Mouse (Mus musculus) limb, embryonic 12.5 days (tissue): ENCODE data around the gene Tecpr2. TPM values are rescaled to one million over a fixed set of nuclear protein-coding genes. Genes with fewer than 3 reads are reported as not detected.

Experiments used
- ATAC-seq: fragments of 200-750 bp; cut with Nextera tagmentation; 2 replicates; pipeline ENCODE4 v1.8.0; 2017; ENCODE audit warnings: low read depth, moderate TSS enrichment; ENCODE audit not compliant: insufficient number of reproducible peaks, insufficient read depth, low FRiP score, low TSS enrichment
- H3K27ac ChIP-seq: fragments of 300-500 bp; sonication (generic); 2 replicates; pipeline ENCODE4 v1.5.1; 2016; ENCODE audit warnings: mild to moderate bottlenecking, moderate library complexity
- H3K27me3 ChIP-seq: fragments of 300-500 bp; sonication (generic); 2 replicates; pipeline ENCODE4 v1.6.1; 2016; ENCODE audit warnings: mild to moderate bottlenecking, moderate library complexity
- H3K36me3 ChIP-seq: fragments of 300-500 bp; sonication (generic); 2 replicates; pipeline ENCODE4 v1.6.1; 2016; ENCODE audit warnings: mild to moderate bottlenecking, moderate library complexity
- H3K4me1 ChIP-seq: fragments of 300-500 bp; sonication (generic); replicated peaks from 2 replicates; pipeline ENCODE4 v1.6.1; 2016
- H3K4me2 ChIP-seq: fragments of 300-500 bp; sonication (generic); 2 replicates; pipeline ENCODE4 v1.6.1; 2016; ENCODE audit warnings: mild to moderate bottlenecking, moderate library complexity
- H3K4me3 ChIP-seq: fragments of 300-500 bp; sonication (generic); replicated peaks from 2 replicates; pipeline ENCODE4 v1.5.1; 2016; ENCODE audit warnings: mild to moderate bottlenecking
- H3K9ac ChIP-seq: fragments of 300-500 bp; sonication (generic); replicated peaks from 2 replicates; pipeline ENCODE4 v1.6.1; 2016; ENCODE audit warnings: mild to moderate bottlenecking, moderate library complexity
- H3K9me3 ChIP-seq: fragments of 300-500 bp; sonication (generic); 2 replicates; pipeline ENCODE4 v1.6.1; 2016; ENCODE audit warnings: mild to moderate bottlenecking, moderate library complexity
- WGBS: fragments of 180-500 bp; shearing (Covaris S2); methylation state at CpG from one replicate; pipeline ENCODE4 v1.1.7; 2016; 5-methylcytosine and 5-hydroxymethylcytosine counted together
- polyA plus RNA-seq: library from polyadenylated mRNA; unstranded; fragments of >200 nt; fragmentation: Nextera tagmentation; extraction: Ambion mirVana; gene quantifications from 2 replicates; pipeline ENCODE4 v1.2.1, GENCODE M21; 2016

Tecpr2 gene
- polyA plus RNA-seq, 1 experiment from 2014 or later = 6.1 TPM

- H3K9me3 ChIP-seq = 0 out of 2 replicates have a peak, but pooled peaks cover 2% of the 10 kb centered on the region
- ATAC-seq = no peak
- peak overlapping the region; percentile 50; the same call in 1 of the 2 replicates for H3K27ac ChIP-seq
- peaks cover 24% of the 10 kb centered on the region for H3K4me1 ChIP-seq
- no peak overlapping the region; the same call in 1 of the 2 replicates for H3K9ac ChIP-seq
- H3K4me3 ChIP-seq = no peak overlapping the region
- H3K27me3 ChIP-seq = no peaks in the 10 kb centered on the region
- 79% methylated on average over 14 of the region's 14 CpGs for WGBS
- H3K36me3 ChIP-seq = no peaks in the 10 kb centered on the region
- H3K4me2 ChIP-seq = no peak overlapping the region
Measured at GRCm38 (mm10) chr12:111007134-111008103, 118.4 kb downstream of the Tecpr2 start.

- H3K4me2 ChIP-seq = no peak overlapping the region
- 66% methylated on average over 11 of the region's 11 CpGs for WGBS
- H3K9me3 ChIP-seq = 0 out of 2 replicates have a peak, but pooled peaks cover 3% of the 10 kb centered on the region
- no peak for ATAC-seq
- H3K4me1 ChIP-seq = peaks cover 24% of the 10 kb centered on the region
- no peaks in the 10 kb centered on the region for H3K36me3 ChIP-seq
- no peak overlapping the region for H3K4me3 ChIP-seq
- no peak overlapping the region for H3K27ac ChIP-seq
- H3K9ac ChIP-seq = no peak overlapping the region
- H3K27me3 ChIP-seq = no peaks in the 10 kb centered on the region
Measured at GRCm38 (mm10) chr12:111008500-111009490, 119.7 kb downstream of the Tecpr2 start.

- 76% methylated on average over 6 of the region's 6 CpGs for WGBS
- Histone ChIP-seq H3K27ac (no peak overlapping the region), H3K36me3 (no peaks in the 10 kb centered on the region)
Measured at GRCm38 (mm10) chr12:111009615-111010257, 120.7 kb downstream of the Tecpr2 start.

GRCm38 (mm10) chr12:111016807-111017206 is 127.7 kb downstream of the Tecpr2 start:
- H3K9me3 ChIP-seq = 0 out of 2 replicates have a peak, but pooled peaks cover 3% of the 10 kb centered on the region
- H3K4me1 ChIP-seq = no peaks in the 10 kb centered on the region
- H3K27ac ChIP-seq = no peak overlapping the region
- no peak for ATAC-seq
- WGBS = 81% methylated on average over 3 of the region's 3 CpGs
- H3K9ac ChIP-seq = no peak overlapping the region
- no peak overlapping the region for H3K4me3 ChIP-seq
- H3K27me3 ChIP-seq = no peaks in the 10 kb centered on the region
- no peak overlapping the region for H3K4me2 ChIP-seq
- no peaks in the 10 kb centered on the region for H3K36me3 ChIP-seq

More at GRCm38 (mm10) chr12:111009615-111010257, 120.7 kb downstream of the Tecpr2 start:
- H3K4me2 ChIP-seq = no peak overlapping the region
- H3K9me3 ChIP-seq = 0 out of 2 replicates have a peak, but pooled peaks cover 3% of the 10 kb centered on the region
- H3K4me3 ChIP-seq = no peak overlapping the region
- H3K27me3 ChIP-seq = no peaks in the 10 kb centered on the region
- ATAC-seq = no peak
- peaks cover 24% of the 10 kb centered on the region for H3K4me1 ChIP-seq
- no peak overlapping the region for H3K9ac ChIP-seq

- WGBS = 93% methylated on average over 11 of the region's 11 CpGs
- Histone ChIP-seq H3K9me3 (no peaks in the 10 kb centered on the region), H3K9ac (no peak overlapping the region), H3K27me3 (no peaks in the 10 kb centered on the region), H3K4me1 (no peaks in the 10 kb centered on the region), H3K27ac (no peak overlapping the region), H3K36me3 (no peaks in the 10 kb centered on the region), H3K4me2 (no peak overlapping the region), H3K4me3 (no peak overlapping the region)
- no peak for ATAC-seq
Measured at GRCm38 (mm10) chr12:111018068-111018467, 129.0 kb downstream of the Tecpr2 start.

GRCm38 (mm10) chr12:111019086-111019485 is 130.0 kb downstream of the Tecpr2 start:
- no peak overlapping the region for H3K27ac ChIP-seq
- no peaks in the 10 kb centered on the region for H3K9me3 ChIP-seq
- no peak overlapping the region for H3K9ac ChIP-seq
- H3K27me3 ChIP-seq = no peaks in the 10 kb centered on the region
- WGBS = 84% methylated on average over 2 of the region's 2 CpGs
- H3K4me1 ChIP-seq = no peaks in the 10 kb centered on the region
- no peak overlapping the region for H3K4me2 ChIP-seq
- H3K36me3 ChIP-seq = no peaks in the 10 kb centered on the region
- H3K4me3 ChIP-seq = no peak overlapping the region
- ATAC-seq = no peak

GRCm38 (mm10) chr12:111021138-111021537 is 132.1 kb downstream of the Tecpr2 start:
- Histone ChIP-seq H3K9ac (no peak overlapping the region), H3K36me3 (no peaks in the 10 kb centered on the region), H3K27me3 (no peaks in the 10 kb centered on the region), H3K4me3 (no peak overlapping the region), H3K27ac (0 out of 2 replicates have a peak overlapping the region, but pooled peaks have one; percentile 12), H3K4me2 (no peak overlapping the region), H3K9me3 (no peaks in the 10 kb centered on the region), H3K4me1 (no peaks in the 10 kb centered on the region)
- WGBS = 8% methylated on average over 1 of the region's 1 CpGs
- ATAC-seq = peak; percentile 74

- H3K4me3 ChIP-seq = no peak overlapping the region
- no peaks in the 10 kb centered on the region for H3K9me3 ChIP-seq
- H3K4me2 ChIP-seq = no peak overlapping the region
- H3K4me1 ChIP-seq = no peaks in the 10 kb centered on the region
- no peak for ATAC-seq
- H3K36me3 ChIP-seq = no peaks in the 10 kb centered on the region
- H3K27ac ChIP-seq = 0 out of 2 replicates have a peak overlapping the region, but pooled peaks have one; percentile 12
- H3K27me3 ChIP-seq = no peaks in the 10 kb centered on the region
- WGBS = 59% methylated on average over 3 of the region's 3 CpGs
- H3K9ac ChIP-seq = no peak overlapping the region
Measured at GRCm38 (mm10) chr12:111021577-111021976, 132.5 kb downstream of the Tecpr2 start.
